Mouse (Mus musculus): ENCODE results near the gene Palm2. TPM values are rescaled to one million over a fixed set of nuclear protein-coding genes. Genes with fewer than 3 reads are reported as not detected.
"Not testable (repeated sequence)": the region's sequence is repeated elsewhere in the genome, so short reads cannot be mapped to it uniquely, and the experiment has no call there.

The Palm2 gene
- polyA plus RNA-seq, 2 experiments: 2.7 to 5.3 TPM

DNA sequence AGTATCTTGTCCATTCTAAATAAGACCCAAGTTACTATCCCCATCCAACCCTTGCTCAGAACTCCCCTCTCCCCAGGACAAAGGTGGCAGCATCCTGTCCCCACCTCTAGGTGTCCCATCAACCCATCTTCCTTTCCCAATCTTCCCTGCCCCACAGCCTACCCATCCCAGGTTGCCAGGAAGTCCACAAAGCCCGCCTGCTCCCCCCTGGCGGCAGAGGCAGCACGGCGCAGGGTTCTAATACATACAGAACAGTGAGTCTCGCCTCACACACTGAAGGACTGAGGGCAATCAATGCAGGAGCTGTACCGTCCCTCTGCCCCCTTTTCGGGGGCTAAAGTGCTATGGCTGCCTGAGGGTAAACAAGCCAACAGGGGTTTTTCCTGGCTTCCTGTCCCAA lies 21.0 kb upstream of the Palm2 start:
- TF ChIP-seq POLR2A (IDR thresholded peaks at IDR 0.05; ENCODE audit: borderline replicate concordance, extremely low read depth, insufficient read depth, insufficient read length): no peak

GRCm38 (mm10) chr4:57413670-57414069 lies 20.4 kb upstream of the Palm2 start:
- H3K4me3 ChIP-seq (replicated peaks; ENCODE audit: low read length); ATAC-seq (ENCODE audit: low FRiP score, low read depth); H3K4me1 ChIP-seq (ENCODE audit: control insufficient read depth, insufficient read depth, low read length); H3K27me3 ChIP-seq (ENCODE audit: control insufficient read depth, insufficient read depth, low read length); DNase-seq (ENCODE audit: low spot score); H3K9ac ChIP-seq (ENCODE audit: low read depth, low read length, severe bottlenecking); H3K36me3 ChIP-seq (ENCODE audit: control insufficient read depth, insufficient read depth, low read length); H3K27ac ChIP-seq (replicated peaks; ENCODE audit: low read depth, low read length); H3K9me3 ChIP-seq (ENCODE audit: control insufficient read depth, low read length); H3K4me2 ChIP-seq (replicated peaks; ENCODE audit: low read depth, low read length, severe bottlenecking): not testable (repeated sequence)
- 91% methylated on average over 11 of the region's 11 CpGs for WGBS

More for the DNA sequence above, 21.0 kb upstream of the Palm2 start:
- Histone ChIP-seq H3K36me3 (ENCODE audit: control insufficient read depth, insufficient read depth, low read length) (no peaks in the 10 kb centered on the region), H3K4me3 (replicated peaks; ENCODE audit: low read length) (no peak overlapping the region), H3K9me3 (ENCODE audit: control insufficient read depth, low read length) (no peaks in the 10 kb centered on the region), H3K9ac (ENCODE audit: low read depth, low read length, severe bottlenecking) (no peak overlapping the region), H3K27me3 (ENCODE audit: control insufficient read depth, insufficient read depth, low read length) (no peaks in the 10 kb centered on the region), H3K27ac (replicated peaks; ENCODE audit: low read depth, low read length) (no peak overlapping the region), H3K4me2 (replicated peaks; ENCODE audit: low read depth, low read length, severe bottlenecking) (no peak overlapping the region), H3K4me1 (ENCODE audit: control insufficient read depth, insufficient read depth, low read length) (no peaks in the 10 kb centered on the region)
- WGBS: 46% methylated on average over 7 of the region's 7 CpGs
- ATAC-seq (ENCODE audit: low FRiP score, low read depth): no peak
- DNase-seq (ENCODE audit: low spot score): no peak

- H3K36me3 ChIP-seq (ENCODE audit: control insufficient read depth, insufficient read depth, low read length): no peaks in the 10 kb centered on the region
- no peaks in the 10 kb centered on the region for H3K9me3 ChIP-seq (ENCODE audit: control insufficient read depth, low read length)
- H3K27ac ChIP-seq (replicated peaks; ENCODE audit: low read depth, low read length): no peak overlapping the region
- no peaks in the 10 kb centered on the region for H3K4me1 ChIP-seq (ENCODE audit: control insufficient read depth, insufficient read depth, low read length)
- DNase-seq (ENCODE audit: low spot score) (no peak), ATAC-seq (ENCODE audit: low FRiP score, low read depth) (no peak)
- no peak overlapping the region for H3K9ac ChIP-seq (ENCODE audit: low read depth, low read length, severe bottlenecking)
- WGBS: 85% methylated on average over 7 of the region's 7 CpGs
- H3K4me2 ChIP-seq (replicated peaks; ENCODE audit: low read depth, low read length, severe bottlenecking): no peak overlapping the region
- TF ChIP-seq POLR2A (IDR thresholded peaks at IDR 0.05; ENCODE audit: borderline replicate concordance, extremely low read depth, insufficient read depth, insufficient read length): no peak
- no peak overlapping the region for H3K4me3 ChIP-seq (replicated peaks; ENCODE audit: low read length)
- H3K27me3 ChIP-seq (ENCODE audit: control insufficient read depth, insufficient read depth, low read length): no peaks in the 10 kb centered on the region
Observed at GRCm38 (mm10) chr4:57424011-57424410, 10.0 kb upstream of the Palm2 start.

DNA sequence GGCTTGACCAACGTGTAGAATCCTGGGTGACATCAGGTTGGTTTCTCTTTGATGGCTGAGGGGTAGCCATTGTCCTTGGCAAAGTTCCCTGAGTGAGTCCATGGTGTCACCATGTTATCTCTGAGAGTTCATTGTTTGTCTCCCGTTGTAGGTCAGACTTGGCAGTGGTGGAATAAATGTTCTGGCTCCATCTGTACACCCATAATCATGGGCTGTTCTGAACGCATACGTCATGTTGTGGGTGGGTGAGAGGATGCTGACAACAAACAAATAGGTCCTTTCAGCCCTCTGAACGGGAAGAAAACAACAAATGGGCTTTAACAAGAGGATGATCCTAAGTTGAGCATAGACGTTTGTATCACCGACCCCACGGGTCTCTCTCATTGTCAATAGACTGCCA lies 5.7 kb upstream of the Palm2 start:
- H3K36me3 ChIP-seq (ENCODE audit: control insufficient read depth, insufficient read depth, low read length): no peaks in the 10 kb centered on the region
- 77% methylated on average over 8 of the region's 8 CpGs for WGBS
- ATAC-seq (ENCODE audit: low FRiP score, low read depth) (no peak), DNase-seq (ENCODE audit: low spot score) (no peak)
- H3K4me2 ChIP-seq (replicated peaks; ENCODE audit: low read depth, low read length, severe bottlenecking): no peak overlapping the region
- H3K4me3 ChIP-seq (replicated peaks; ENCODE audit: low read length): no peak overlapping the region
- peaks cover 10% of the 10 kb centered on the region; the same call in 1 of the 2 replicates for H3K27me3 ChIP-seq (ENCODE audit: control insufficient read depth, insufficient read depth, low read length)
- no peaks in the 10 kb centered on the region for H3K9me3 ChIP-seq (ENCODE audit: control insufficient read depth, low read length)
- H3K9ac ChIP-seq (ENCODE audit: low read depth, low read length, severe bottlenecking): no peak overlapping the region
- no peak for TF ChIP-seq POLR2A (IDR thresholded peaks at IDR 0.05; ENCODE audit: borderline replicate concordance, extremely low read depth, insufficient read depth, insufficient read length)
- no peak overlapping the region for H3K27ac ChIP-seq (replicated peaks; ENCODE audit: low read depth, low read length)
- no peaks in the 10 kb centered on the region for H3K4me1 ChIP-seq (ENCODE audit: control insufficient read depth, insufficient read depth, low read length)

- Histone ChIP-seq H3K4me2 (replicated peaks; ENCODE audit: low read depth, low read length, severe bottlenecking) (peak overlapping the region; percentile 100), H3K9me3 (ENCODE audit: control insufficient read depth, low read length) (no peaks in the 10 kb centered on the region), H3K27me3 (ENCODE audit: control insufficient read depth, insufficient read depth, low read length) (peaks cover 24% of the 10 kb centered on the region; the same call in 1 of the 2 replicates), H3K4me3 (replicated peaks; ENCODE audit: low read length) (peak overlapping the region; percentile 61), H3K9ac (ENCODE audit: low read depth, low read length, severe bottlenecking) (peak overlapping the region; percentile 62), H3K36me3 (ENCODE audit: control insufficient read depth, insufficient read depth, low read length) (no peaks in the 10 kb centered on the region), H3K4me1 (ENCODE audit: control insufficient read depth, insufficient read depth, low read length) (peaks cover 4% of the 10 kb centered on the region), H3K27ac (replicated peaks; ENCODE audit: low read depth, low read length) (no peak overlapping the region)
- peak; percentile 29; the same call in 1 of the 2 replicates for ATAC-seq (ENCODE audit: low FRiP score, low read depth)
- DNase-seq (ENCODE audit: low spot score): no peak
- no peak for TF ChIP-seq POLR2A (IDR thresholded peaks at IDR 0.05; ENCODE audit: borderline replicate concordance, extremely low read depth, insufficient read depth, insufficient read length)
- 21% methylated on average over 18 of the region's 19 CpGs for WGBS
Observed at GRCm38 (mm10) chr4:57434705-57435360, 786 bp downstream of the Palm2 start.

Measured in limb, embryonic 14.5 days (tissue).